ENCODE assay signal across 9 mouse cellular contexts in genomic region chr17:72890398-72890898, GRCm38 (mm10). TPM values are rescaled to one million over a fixed set of nuclear protein-coding genes. Genes with fewer than 3 reads are reported as not detected.
DNase-seq lines count a peak whose midpoint lies in the region; ATAC-seq and TF ChIP-seq lines count a peak whose summit lies in the region.
"Had no signal": no experiment of that assay in that cellular context is flagged by ENCODE, and none has a peak within 500 bp of the region (broad histone marks: within the 10 kb centered on the region; RNA-seq: fewer than 3 reads in every experiment).

No protein-coding gene starts in this region.

- no peak overlapping the region for H3K4me3 ChIP-seq in lung, postnatal 0 days (ENCODE audit: low read depth, low read length)
- no peak overlapping the region for H3K4me3 ChIP-seq in hindbrain, embryonic 15.5 days
- H3K4me3 ChIP-seq in neural tube, embryonic 13.5 days, result no peak overlapping the region
- H3K4me3 ChIP-seq: liver, embryonic 12.5 days had no signal

- no peak for TF ChIP-seq EP300 in lung, postnatal 0 days (IDR thresholded peaks at IDR 0.05)

- H3K36me3 ChIP-seq in lung, postnatal 0 days (ENCODE audit: insufficient read depth, low read length), result no peaks in the 10 kb centered on the region
- H3K36me3 ChIP-seq in hindbrain, embryonic 15.5 days, result no peaks in the 10 kb centered on the region
- no peaks in the 10 kb centered on the region for H3K36me3 ChIP-seq in neural tube, embryonic 13.5 days
- H3K36me3 ChIP-seq: liver, embryonic 12.5 days had no signal

- H3K4me1 ChIP-seq in lung, postnatal 0 days (ENCODE audit: insufficient read depth, low read depth, low read length), result no peaks in the 10 kb centered on the region
- peaks cover 11% of the 10 kb centered on the region; the same call in 1 of the 2 replicates for H3K4me1 ChIP-seq in hindbrain, embryonic 15.5 days (replicated peaks)
- peaks cover 7% of the 10 kb centered on the region; the same call in 1 of the 2 replicates for H3K4me1 ChIP-seq in neural tube, embryonic 13.5 days (replicated peaks)
- H3K4me1 ChIP-seq: liver, embryonic 12.5 days had no signal

- H3K27me3 ChIP-seq in lung, postnatal 0 days (replicated peaks; ENCODE audit: insufficient read depth, low read length), result no peaks in the 10 kb centered on the region
- H3K27me3 ChIP-seq in hindbrain, embryonic 15.5 days, result no peaks in the 10 kb centered on the region
- H3K27me3 ChIP-seq in neural tube, embryonic 13.5 days, result no peaks in the 10 kb centered on the region
- H3K27me3 ChIP-seq: liver, embryonic 12.5 days had no signal

- peak; percentile 76 for DNase-seq in heart, adult 11 months
- DNase-seq in heart, postnatal 4 days, result no peak
- no peak for DNase-seq in lung, postnatal 0 days (ENCODE audit: low spot score)
- no peak for DNase-seq in lung, postnatal 14 days
- DNase-seq in right cerebral cortex, postnatal 10 days (ENCODE audit: low spot score in 2 of 2), result no peak
- no peak for DNase-seq in right cerebral cortex, postnatal 4 days

- H3K9me3 ChIP-seq in lung, postnatal 0 days (ENCODE audit: low read length), result no peaks in the 10 kb centered on the region
- no peaks in the 10 kb centered on the region for H3K9me3 ChIP-seq in hindbrain, embryonic 15.5 days
- 0 out of 2 replicates have a peak, but pooled peaks cover 2% of the 10 kb centered on the region for H3K9me3 ChIP-seq in neural tube, embryonic 13.5 days
- H3K9me3 ChIP-seq: liver, embryonic 12.5 days had no signal

- no peak for TF ChIP-seq CTCF in lung, postnatal 0 days (IDR thresholded peaks at IDR 0.05)

- no peak overlapping the region for H3K9ac ChIP-seq in lung, postnatal 0 days (replicated peaks; ENCODE audit: low read depth)
- no peak overlapping the region for H3K9ac ChIP-seq in hindbrain, embryonic 15.5 days
- no peak overlapping the region for H3K9ac ChIP-seq in neural tube, embryonic 13.5 days
- H3K9ac ChIP-seq: liver, embryonic 12.5 days had no signal

- WGBS in lung, postnatal 0 days, result 56% methylated on average over 8 of the region's 8 CpGs
- 53% methylated on average over 8 of the region's 8 CpGs for WGBS in hindbrain, embryonic 15.5 days
- WGBS in neural tube, embryonic 13.5 days, result 57% methylated on average over 8 of the region's 8 CpGs

- 0 out of 2 replicates have a peak, but pooled peaks have one; percentile 8 for ATAC-seq in lung, postnatal 0 days
- peak; percentile 60 for ATAC-seq in hindbrain, embryonic 15.5 days (ENCODE audit: low FRiP score, low read depth)
- peak; percentile 81 for ATAC-seq in neural tube, embryonic 13.5 days (ENCODE audit: low read depth)
- ATAC-seq: liver, embryonic 12.5 days had no signal

- no peak overlapping the region for H3K27ac ChIP-seq in lung, postnatal 0 days (ENCODE audit: low read length)
- H3K27ac ChIP-seq in hindbrain, embryonic 15.5 days (replicated peaks), result no peak overlapping the region; the same call in 1 of the 2 replicates
- H3K27ac ChIP-seq in neural tube, embryonic 13.5 days (replicated peaks), result no peak overlapping the region
- H3K27ac ChIP-seq: liver, embryonic 12.5 days had no signal

- H3K4me2 ChIP-seq in lung, postnatal 0 days (replicated peaks; ENCODE audit: low read depth, low read length), result no peak overlapping the region
- H3K4me2 ChIP-seq in hindbrain, embryonic 15.5 days, result peak overlapping the region; percentile 27; the same call in 1 of the 2 replicates
- no peak overlapping the region for H3K4me2 ChIP-seq in neural tube, embryonic 13.5 days
- H3K4me2 ChIP-seq: liver, embryonic 12.5 days had no signal

RNA-seq across cellular contexts. Expression of gene Lbh, which starts 27.7 kb away (rescaled TPM):
- total RNA-seq in heart, postnatal 4 days (2021), result 100 to 1,000 TPM; 730 to 743 TPM
- 16.2 and 19.2 TPM in 2 replicates for polyA plus RNA-seq in lung, postnatal 0 days (2015; fragmentation: Nextera tagmentation; extraction: Ambion mirVana)
- 4.2 and 4.3 TPM in 2 replicates for polyA plus RNA-seq in hindbrain, embryonic 15.5 days (2015; fragmentation: Nextera tagmentation; extraction: Ambion mirVana)
- polyA plus RNA-seq in neural tube, embryonic 13.5 days (2015; fragmentation: Nextera tagmentation; extraction: Ambion mirVana), result 6.3 and 7.5 TPM in 2 replicates

RNA-seq across cellular contexts. Expression of gene Ypel5, which starts 54.2 kb away (rescaled TPM):
- 10 to 100 TPM; 36.3 to 38.4 TPM for total RNA-seq in heart, postnatal 4 days (2021)
- polyA plus RNA-seq in lung, postnatal 0 days (2015; fragmentation: Nextera tagmentation; extraction: Ambion mirVana), result 100.0 and 109 TPM in 2 replicates
- polyA plus RNA-seq in hindbrain, embryonic 15.5 days (2015; fragmentation: Nextera tagmentation; extraction: Ambion mirVana), result 95.4 and 98.3 TPM in 2 replicates
- 115 and 116 TPM in 2 replicates for polyA plus RNA-seq in neural tube, embryonic 13.5 days (2015; fragmentation: Nextera tagmentation; extraction: Ambion mirVana)

Comparison
In these comparisons a context has a peak if more than half of its experiments do, and no peak if none do; other contexts are left out.
1. ATAC-seq: peak in every context shown above with its lines; median percentile 81 in neural tube, embryonic 13.5 days; 60 in hindbrain, embryonic 15.5 days; 8 in lung, postnatal 0 days.